Mouse (Mus musculus): Measurements from ENCODE around the gene 2810408A11Rik. TPM values are rescaled to one million over a fixed set of nuclear protein-coding genes. Genes with fewer than 3 reads are reported as not detected.
A peak's percentile ranks its signal among the peaks of the same experiment; 100 is the strongest.

Gene 2810408A11Rik
- polyA plus RNA-seq (2015; fragmentation: Nextera tagmentation; extraction: Ambion mirVana): 8.7 and 9.4 TPM in 2 replicates

DNA sequence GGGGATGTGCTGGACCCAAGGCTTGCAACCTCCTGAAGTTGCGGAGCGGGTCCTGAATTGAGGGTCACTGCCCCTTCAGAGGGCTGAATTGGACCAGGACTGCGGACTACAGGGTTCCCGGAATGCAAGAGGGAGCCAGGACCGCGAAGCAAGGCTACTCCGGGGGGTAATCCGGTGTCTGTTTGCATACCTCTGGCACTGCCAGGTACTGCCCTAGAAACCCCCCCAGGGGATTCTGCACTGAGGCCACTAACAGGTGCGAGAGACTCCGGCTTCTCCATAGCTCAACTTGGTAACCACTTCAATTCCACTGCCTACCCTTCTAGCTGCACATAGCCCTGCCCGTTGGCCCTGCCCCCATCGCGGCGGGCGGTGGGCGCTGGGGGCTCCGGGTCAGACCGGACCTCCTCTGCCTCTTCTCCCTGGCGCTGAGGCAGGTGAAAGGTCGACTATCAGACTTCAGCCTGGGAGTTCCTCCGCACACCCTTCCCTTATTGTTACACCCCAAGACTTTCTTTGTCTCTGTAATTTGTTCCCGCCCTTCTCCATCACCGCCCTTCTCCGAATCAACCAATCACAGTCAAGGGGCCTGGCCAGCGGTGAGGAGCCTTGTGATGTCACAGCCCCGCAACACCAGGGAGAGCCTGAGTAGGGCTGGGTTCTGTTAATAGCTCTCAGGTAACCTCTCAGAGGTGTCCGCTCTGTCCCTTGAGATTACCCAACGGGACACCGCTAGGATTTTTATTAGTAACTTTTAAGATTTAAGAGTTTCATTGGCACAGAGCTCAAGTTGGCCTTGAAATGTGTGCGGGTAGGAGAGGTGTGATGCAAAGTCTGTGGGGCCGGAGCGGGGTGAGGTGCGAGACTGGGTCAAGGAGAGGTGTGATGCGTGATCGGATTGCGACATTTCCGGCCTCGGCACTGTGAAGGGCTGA, at the start of gene 2810408A11Rik, which contains the start of gene Neurl4:
2810408A11Rik (minus strand) TSS at position 517 of the 935 bp plus-strand sequence.
Neurl4 (plus strand) TSS at position 602 of the 935 bp plus-strand sequence.
- WGBS: under 1% methylated on average over 38 of the region's 38 CpGs
- ATAC-seq (ENCODE audit: insufficient number of reproducible peaks, low FRiP score, low TSS enrichment, low read depth): peak; percentile 94

DNA sequence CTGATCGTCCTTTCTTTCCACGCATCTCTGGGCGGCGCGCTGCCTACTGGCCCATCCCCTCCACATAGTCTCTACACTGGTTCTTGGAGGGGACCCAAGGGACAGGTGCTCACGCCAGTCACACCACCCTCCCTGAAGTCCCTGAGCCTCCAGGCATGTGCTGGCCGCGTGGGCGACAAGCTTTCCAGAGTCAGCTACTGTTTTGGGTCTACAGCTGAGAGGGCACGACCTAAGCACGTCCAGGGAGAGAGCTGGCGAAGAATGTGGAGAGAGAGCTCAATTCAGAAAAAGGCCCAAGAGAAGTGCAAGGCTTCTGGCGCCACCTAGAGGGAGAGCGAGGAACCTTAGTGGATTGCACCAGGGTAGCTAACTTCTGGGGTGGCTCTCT, 48.0 kb upstream of the 2810408A11Rik start:
- H3K27me3 ChIP-seq: no peaks in the 10 kb centered on the region
- no peaks in the 10 kb centered on the region for H3K9me3 ChIP-seq (replicated peaks)
- peak overlapping the region; percentile 53 for H3K4me3 ChIP-seq (replicated peaks)
- H3K27ac ChIP-seq (replicated peaks): peak overlapping the region; percentile 85
- no peak overlapping the region for H3K9ac ChIP-seq
- H3K4me1 ChIP-seq: peaks cover 34% of the 10 kb centered on the region
- 0% methylated on average over 14 of the region's 14 CpGs for WGBS
- peaks cover 17% of the 10 kb centered on the region for H3K36me3 ChIP-seq
- H3K4me2 ChIP-seq (replicated peaks): peak overlapping the region; percentile 81
- ATAC-seq (ENCODE audit: insufficient number of reproducible peaks, low FRiP score, low TSS enrichment, low read depth): peak; percentile 66

More for the DNA sequence above, at the start of gene 2810408A11Rik, which contains the start of gene Neurl4:
- Histone ChIP-seq H3K9me3 (replicated peaks) (no peaks in the 10 kb centered on the region), H3K27me3 (no peaks in the 10 kb centered on the region), H3K4me2 (replicated peaks) (peak within 1 kb of the TSS; percentile 83), H3K4me3 (replicated peaks) (peak within 1 kb of the TSS; percentile 72), H3K9ac (peak within 1 kb of the TSS; percentile 86), H3K4me1 (peaks cover 27% of the 10 kb centered on the region), H3K36me3 (peaks cover 20% of the 10 kb centered on the region), H3K27ac (replicated peaks) (peak within 1 kb of the TSS; percentile 99)

DNA sequence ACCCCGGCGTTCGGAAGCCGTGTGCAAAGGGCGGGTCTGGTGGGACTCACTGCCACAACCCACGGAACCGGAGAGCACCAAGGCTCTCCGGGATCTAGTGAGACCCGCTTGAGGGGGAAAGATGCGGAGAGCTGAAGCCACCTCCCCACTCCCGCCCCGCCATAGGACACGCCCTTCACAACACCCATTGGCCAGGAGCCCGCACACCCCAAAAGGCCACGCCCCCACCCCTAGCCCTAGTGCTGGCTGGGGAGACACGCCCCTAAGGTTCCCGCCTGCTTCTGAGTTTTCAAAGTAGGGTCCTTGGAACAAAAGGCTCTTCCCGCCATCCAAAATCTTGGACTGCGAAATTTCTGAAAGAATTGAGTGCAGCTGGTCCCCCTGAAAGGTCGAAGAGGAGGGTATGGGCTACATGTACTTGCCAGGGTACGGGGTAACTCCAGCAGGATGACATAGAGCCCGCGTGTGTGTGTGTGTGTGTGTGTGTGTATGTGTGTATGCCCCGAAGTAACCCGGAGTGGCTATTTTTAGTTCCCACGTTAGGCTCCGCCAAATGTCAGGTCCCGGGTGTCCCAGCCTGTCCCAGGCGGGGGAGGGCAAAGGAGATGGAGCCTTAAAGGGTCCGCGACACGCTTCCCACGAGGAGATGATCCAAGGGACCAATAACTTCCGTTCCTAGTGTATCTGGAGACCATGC, 47.4 kb upstream of the 2810408A11Rik start, which contains the start of gene Slc2a4:
Slc2a4 (minus strand) TSS at position 123 of the 697 bp plus-strand sequence.
- WGBS: under 1% methylated on average over 33 of the region's 34 CpGs
- Histone ChIP-seq H3K36me3 (peaks cover 20% of the 10 kb centered on the region), H3K9me3 (replicated peaks) (no peaks in the 10 kb centered on the region), H3K4me3 (replicated peaks) (peak within 1 kb of the TSS; percentile 53), H3K27me3 (no peaks in the 10 kb centered on the region), H3K9ac (peak within 1 kb of the TSS; percentile 26), H3K27ac (replicated peaks) (peak within 1 kb of the TSS; percentile 85), H3K4me2 (replicated peaks) (peak within 1 kb of the TSS; percentile 81), H3K4me1 (peaks cover 34% of the 10 kb centered on the region)
- peak; percentile 92 for ATAC-seq (ENCODE audit: insufficient number of reproducible peaks, low FRiP score, low TSS enrichment, low read depth)

DNA sequence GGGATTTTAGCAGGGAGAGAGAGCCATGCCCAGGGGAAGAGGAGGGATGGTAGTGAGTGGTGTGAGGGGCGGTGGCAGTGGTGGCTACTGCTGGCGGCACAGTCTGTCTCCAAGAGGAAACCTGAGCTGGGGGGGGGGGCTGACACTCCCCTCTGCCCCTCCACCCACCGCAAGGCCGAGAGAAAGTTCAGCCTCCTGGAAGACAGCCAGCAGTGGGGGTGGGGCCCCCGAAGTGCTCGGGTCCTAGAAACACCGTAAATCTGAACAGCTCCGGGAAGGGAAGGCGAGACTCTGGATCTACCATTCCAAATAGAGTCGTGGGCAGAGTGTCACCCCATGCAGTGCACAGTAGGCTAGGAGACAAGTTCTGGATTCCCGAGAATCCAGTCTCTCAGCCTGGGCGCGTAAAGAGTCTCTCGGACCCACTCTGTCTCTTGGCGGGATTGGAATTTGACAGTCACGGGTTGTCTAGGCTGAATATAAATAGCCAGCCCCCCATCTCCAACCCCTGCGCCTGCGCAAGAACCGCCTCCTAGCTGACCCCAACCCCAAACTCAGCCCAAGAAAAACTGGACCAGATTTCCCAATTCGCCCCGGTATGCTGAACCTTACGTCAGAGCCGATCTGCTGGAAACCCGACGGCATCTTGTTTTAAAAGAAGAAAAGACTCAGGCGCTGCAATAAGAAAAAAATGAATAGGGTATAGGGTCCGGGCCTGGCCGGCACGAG, 46.7 kb upstream of the 2810408A11Rik start:
- H3K27me3 ChIP-seq: no peaks in the 10 kb centered on the region
- peak overlapping the region; percentile 85 for H3K27ac ChIP-seq (replicated peaks)
- peaks cover 24% of the 10 kb centered on the region for H3K36me3 ChIP-seq
- H3K4me3 ChIP-seq (replicated peaks): peak overlapping the region; percentile 53
- H3K9ac ChIP-seq: peak overlapping the region; percentile 26; the same call in 1 of the 2 replicates
- no peaks in the 10 kb centered on the region for H3K9me3 ChIP-seq (replicated peaks)
- under 1% methylated on average over 29 of the region's 29 CpGs for WGBS
- peak; percentile 11; the same call in 1 of the 2 replicates for ATAC-seq (ENCODE audit: insufficient number of reproducible peaks, low FRiP score, low TSS enrichment, low read depth)
- peak overlapping the region; percentile 81 for H3K4me2 ChIP-seq (replicated peaks)
- H3K4me1 ChIP-seq: peaks cover 34% of the 10 kb centered on the region

DNA sequence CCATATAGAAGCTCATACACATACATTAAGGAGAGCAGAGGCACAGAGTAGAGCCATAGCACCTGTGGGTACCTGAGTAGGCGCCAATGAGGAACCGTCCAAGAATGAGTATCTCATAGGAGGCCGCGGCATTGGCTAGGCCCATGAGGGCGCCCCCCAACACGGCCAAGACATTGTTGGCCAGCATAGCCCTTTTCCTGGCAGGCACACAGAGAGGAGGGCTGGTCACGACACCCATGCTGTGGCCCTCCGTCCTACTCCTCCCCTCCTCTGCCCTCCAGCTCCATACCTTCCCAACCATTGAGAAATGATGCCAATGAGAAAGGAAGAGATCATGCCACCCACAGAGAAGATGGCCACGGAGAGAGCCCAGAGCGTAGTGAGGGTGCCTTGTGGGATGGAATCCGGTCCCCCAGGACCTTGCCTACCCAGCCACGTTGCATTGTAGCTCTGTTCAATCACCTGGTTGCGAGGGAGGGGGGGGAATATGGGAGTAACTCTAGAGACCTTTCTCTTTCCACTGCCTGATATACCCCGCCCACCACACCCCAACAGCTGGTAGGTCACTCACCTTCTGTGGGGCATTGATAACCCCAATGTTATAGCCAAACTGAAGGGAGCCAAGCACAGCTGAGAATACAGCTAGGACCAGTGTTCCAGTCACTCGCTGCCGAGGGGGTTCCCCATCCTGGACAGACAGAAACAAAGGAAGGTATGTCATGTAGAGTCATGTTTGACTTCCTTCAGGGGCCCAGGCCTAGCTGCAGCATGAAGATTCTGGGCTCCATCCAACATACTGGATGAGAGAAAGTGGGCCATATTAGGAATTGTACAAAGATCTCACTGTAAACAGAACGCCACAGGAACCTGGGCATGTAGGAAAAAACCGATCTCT, 45.5 kb upstream of the 2810408A11Rik start:
- ATAC-seq (ENCODE audit: insufficient number of reproducible peaks, low FRiP score, low TSS enrichment, low read depth): no peak
- H3K4me2 ChIP-seq (replicated peaks): peak overlapping the region; percentile 81
- H3K4me3 ChIP-seq (replicated peaks): peak overlapping the region; percentile 53
- no peaks in the 10 kb centered on the region for H3K9me3 ChIP-seq (replicated peaks)
- no peak overlapping the region for H3K9ac ChIP-seq
- peaks cover 24% of the 10 kb centered on the region for H3K36me3 ChIP-seq
- peaks cover 34% of the 10 kb centered on the region for H3K4me1 ChIP-seq
- no peak overlapping the region for H3K27ac ChIP-seq (replicated peaks)
- no peaks in the 10 kb centered on the region for H3K27me3 ChIP-seq
- 84% methylated on average over 18 of the region's 18 CpGs for WGBS

DNA sequence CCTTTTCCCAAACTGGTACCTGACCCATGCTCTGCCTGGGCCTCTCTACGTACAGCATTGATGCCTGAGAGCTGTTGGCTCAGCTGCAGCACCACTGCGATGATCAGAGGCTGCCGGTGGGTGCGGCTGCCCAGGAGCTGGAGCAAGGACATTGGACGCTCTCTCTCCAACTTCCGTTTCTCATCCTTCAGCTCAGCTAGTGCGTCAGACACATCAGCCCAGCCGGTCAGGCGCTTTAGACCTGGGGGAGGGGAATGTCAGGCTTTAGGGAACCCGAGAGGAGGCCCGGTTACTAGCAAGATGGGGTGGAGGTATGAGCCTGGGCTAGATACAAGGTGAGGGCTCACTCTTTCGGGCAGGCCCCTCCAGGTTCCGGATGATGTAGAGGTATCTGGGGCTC, 44.4 kb upstream of the 2810408A11Rik start:
- Histone ChIP-seq H3K27me3 (no peaks in the 10 kb centered on the region), H3K4me2 (replicated peaks) (no peak overlapping the region), H3K4me3 (replicated peaks) (no peak overlapping the region), H3K9me3 (replicated peaks) (no peaks in the 10 kb centered on the region), H3K36me3 (peaks cover 24% of the 10 kb centered on the region), H3K9ac (no peak overlapping the region), H3K4me1 (peaks cover 34% of the 10 kb centered on the region), H3K27ac (replicated peaks) (no peak overlapping the region)
- no peak for ATAC-seq (ENCODE audit: insufficient number of reproducible peaks, low FRiP score, low TSS enrichment, low read depth)
- WGBS: 74% methylated on average over 13 of the region's 13 CpGs

DNA sequence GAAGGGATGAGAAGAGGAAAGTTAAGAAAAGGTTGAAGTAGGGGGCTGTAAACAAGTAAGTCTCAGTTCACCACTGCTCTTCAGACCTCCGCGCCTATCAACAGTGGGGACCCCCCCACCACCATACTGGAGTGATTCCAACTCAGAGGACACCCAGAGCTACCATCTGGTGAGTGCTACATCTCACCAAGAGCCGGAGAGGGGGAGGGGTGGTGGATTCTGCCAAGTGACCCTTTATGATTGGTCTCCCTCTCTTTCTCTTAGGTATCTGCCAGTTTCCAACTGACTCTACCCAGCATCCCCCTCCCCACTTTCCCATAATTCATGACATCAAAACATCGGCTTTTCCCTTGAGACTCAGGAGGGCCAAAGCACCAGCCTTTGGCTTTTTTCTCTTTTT, 40.2 kb upstream of the 2810408A11Rik start:
- WGBS: 81% methylated on average over 4 of the region's 4 CpGs
- H3K9ac ChIP-seq: no peak overlapping the region
- peaks cover 31% of the 10 kb centered on the region for H3K4me1 ChIP-seq
- H3K4me2 ChIP-seq (replicated peaks): no peak overlapping the region
- no peaks in the 10 kb centered on the region for H3K9me3 ChIP-seq (replicated peaks)
- no peak for ATAC-seq (ENCODE audit: insufficient number of reproducible peaks, low FRiP score, low TSS enrichment, low read depth)
- H3K4me3 ChIP-seq (replicated peaks): no peak overlapping the region
- peaks cover 24% of the 10 kb centered on the region for H3K36me3 ChIP-seq
- H3K27ac ChIP-seq (replicated peaks): no peak overlapping the region
- H3K27me3 ChIP-seq: peaks cover 9% of the 10 kb centered on the region; the same call in 1 of the 2 replicates

DNA sequence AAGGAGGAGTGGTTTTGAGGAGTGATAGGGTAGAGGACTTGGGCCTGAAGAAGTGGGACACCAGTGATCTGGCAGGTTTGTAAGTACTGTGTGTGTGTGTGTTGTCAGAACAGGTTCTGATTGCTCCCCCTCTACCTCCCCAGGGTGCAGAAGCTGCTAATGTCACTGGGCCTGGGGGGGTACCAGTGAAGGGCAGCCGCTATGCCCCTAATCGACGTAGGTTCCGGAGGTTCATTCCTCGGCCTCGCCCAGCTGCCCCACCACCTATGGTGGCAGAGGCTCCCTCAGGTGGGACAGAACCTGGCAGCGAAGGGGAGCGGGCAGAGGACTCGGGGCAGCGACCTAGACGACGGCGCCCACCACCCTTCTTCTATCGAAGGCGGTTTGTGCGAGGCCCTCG, 38.9 kb upstream of the 2810408A11Rik start:
- 92% methylated on average over 17 of the region's 17 CpGs for WGBS
- H3K36me3 ChIP-seq: peaks cover 15% of the 10 kb centered on the region
- no peak for ATAC-seq (ENCODE audit: insufficient number of reproducible peaks, low FRiP score, low TSS enrichment, low read depth)
- H3K4me2 ChIP-seq (replicated peaks): no peak overlapping the region
- peaks cover 13% of the 10 kb centered on the region; the same call in 1 of the 2 replicates for H3K27me3 ChIP-seq
- H3K9me3 ChIP-seq (replicated peaks): no peaks in the 10 kb centered on the region
- H3K4me1 ChIP-seq: peaks cover 40% of the 10 kb centered on the region
- H3K4me3 ChIP-seq (replicated peaks): no peak overlapping the region
- H3K9ac ChIP-seq: no peak overlapping the region
- no peak overlapping the region for H3K27ac ChIP-seq (replicated peaks)

DNA sequence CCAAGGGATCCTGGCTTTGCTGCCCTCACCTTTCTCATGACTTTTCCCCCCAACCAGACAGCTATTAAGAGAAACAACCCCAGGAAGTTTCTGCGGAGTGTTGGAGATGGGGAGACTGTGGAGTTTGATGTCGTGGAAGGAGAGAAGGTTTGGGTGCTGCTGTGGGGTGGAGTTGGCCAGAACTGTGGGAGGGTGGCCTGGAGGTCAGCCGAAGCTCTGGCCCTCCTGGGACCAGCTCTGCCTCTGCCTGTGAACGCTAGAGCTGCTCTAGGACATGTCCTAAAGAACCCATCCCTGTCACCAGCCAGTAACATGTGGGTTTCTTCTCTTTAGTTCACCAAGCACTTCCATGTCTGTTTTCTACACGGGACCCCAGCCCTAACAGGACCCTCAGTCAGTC, 38.4 kb upstream of the 2810408A11Rik start:
- H3K27ac ChIP-seq (replicated peaks): no peak overlapping the region
- no peak overlapping the region for H3K4me3 ChIP-seq (replicated peaks)
- no peak overlapping the region for H3K4me2 ChIP-seq (replicated peaks)
- 63% methylated on average over 5 of the region's 5 CpGs for WGBS
- H3K36me3 ChIP-seq: peaks cover 10% of the 10 kb centered on the region
- H3K9me3 ChIP-seq (replicated peaks): no peaks in the 10 kb centered on the region
- peaks cover 45% of the 10 kb centered on the region for H3K4me1 ChIP-seq
- ATAC-seq (ENCODE audit: insufficient number of reproducible peaks, low FRiP score, low TSS enrichment, low read depth): no peak
- no peak overlapping the region for H3K9ac ChIP-seq
- peaks cover 13% of the 10 kb centered on the region; the same call in 1 of the 2 replicates for H3K27me3 ChIP-seq
